Mouse (Mus musculus) heart, embryonic 10.5 days (tissue): Measurements from ENCODE around the gene Cfap73. TPM values are rescaled to one million over a fixed set of nuclear protein-coding genes. Genes with fewer than 3 reads are reported as not detected.
A peak's percentile ranks its signal among the peaks of the same experiment; 100 is the strongest.

ENCODE experiments used
- DNase-seq: peaks from one replicate; pipeline ENCODE4 v3.0.0-alpha.2; 2017; ENCODE audit warnings: low spot score
- H3K27ac ChIP-seq: fragments of 300-500 bp; sonication (generic); 2 replicates; pipeline ENCODE4 v1.5.1; 2016; ENCODE audit warnings: mild to moderate bottlenecking
- H3K27me3 ChIP-seq: fragments of 300-500 bp; sonication (generic); 2 replicates; pipeline ENCODE4 v1.6.1; 2016; ENCODE audit warnings: mild to moderate bottlenecking; ENCODE audit not compliant: poor library complexity, insufficient read depth, severe bottlenecking
- H3K36me3 ChIP-seq: fragments of 300-500 bp; sonication (generic); 2 replicates; pipeline ENCODE4 v1.6.1; 2016; ENCODE audit warnings: mild to moderate bottlenecking, moderate library complexity
- H3K4me1 ChIP-seq: fragments of 300-500 bp; sonication (generic); 2 replicates; pipeline ENCODE4 v1.6.1; 2016; ENCODE audit warnings: mild to moderate bottlenecking
- H3K4me3 ChIP-seq: fragments of 300-500 bp; sonication (generic); 2 replicates; pipeline ENCODE4 v1.5.1; 2016; ENCODE audit warnings: mild to moderate bottlenecking, moderate library complexity
- H3K9me3 ChIP-seq: fragments of 300-500 bp; sonication (generic); 2 replicates; pipeline ENCODE4 v1.6.1; 2016; ENCODE audit warnings: mild to moderate bottlenecking, moderate library complexity
- WGBS: fragments of 180-500 bp; shearing (Covaris S2); methylation state at CpG from one replicate; pipeline ENCODE4 v1.1.7; 2016; 5-methylcytosine and 5-hydroxymethylcytosine counted together
- polyA plus RNA-seq: library from polyadenylated mRNA; unstranded; fragments of >200 nt; fragmentation: Nextera tagmentation; extraction: Ambion mirVana; gene quantifications from 2 replicates; pipeline ENCODE4 v1.2.1, GENCODE M21; 2016

Gene Cfap73
- polyA plus RNA-seq: 0.39 TPM in 1 of 2 replicates, not detected in the other

GRCm38 (mm10) chr5:120634131-120634530, at the start of gene Cfap73:
Gene Cfap73, minus strand, starts transcription at chr5:120634235.
- peaks cover 23% of the 10 kb centered on the region for H3K4me1 ChIP-seq
- no peaks in the 10 kb centered on the region for H3K9me3 ChIP-seq
- H3K4me3 ChIP-seq: no peak within 1 kb of the TSS
- DNase-seq: no peak
- 43% methylated on average over 9 of the region's 9 CpGs for WGBS
- H3K27ac ChIP-seq: no peak within 1 kb of the TSS
- peaks cover 36% of the 10 kb centered on the region for H3K27me3 ChIP-seq
- H3K36me3 ChIP-seq: no peaks in the 10 kb centered on the region

GRCm38 (mm10) chr5:120682982-120683771, 49.1 kb upstream of the Cfap73 start:
- Histone ChIP-seq H3K9me3 (no peaks in the 10 kb centered on the region), H3K36me3 (no peaks in the 10 kb centered on the region), H3K4me1 (peaks cover 30% of the 10 kb centered on the region), H3K4me3 (no peak overlapping the region; the same call in 1 of the 2 replicates), H3K27ac (no peak overlapping the region), H3K27me3 (peaks cover 74% of the 10 kb centered on the region)
- DNase-seq: no peak
- WGBS: 13% methylated on average over 24 of the region's 24 CpGs

- H3K4me3 ChIP-seq: no peak overlapping the region
These were observed 46.9 kb upstream of the Cfap73 start for GRCm38 (mm10) chr5:120680918-120681317.

GRCm38 (mm10) chr5:120679676-120680555, 45.9 kb upstream of the Cfap73 start:
- Histone ChIP-seq H3K27me3 (peaks cover 67% of the 10 kb centered on the region), H3K4me1 (peaks cover 30% of the 10 kb centered on the region), H3K9me3 (no peaks in the 10 kb centered on the region), H3K36me3 (no peaks in the 10 kb centered on the region), H3K27ac (peak overlapping the region; percentile 74), H3K4me3 (peak overlapping the region; percentile 62)
- 3% methylated on average over 24 of the region's 24 CpGs for WGBS
- peak; percentile 95 for DNase-seq

More at GRCm38 (mm10) chr5:120680918-120681317, 46.9 kb upstream of the Cfap73 start:
- H3K4me1 ChIP-seq: peaks cover 30% of the 10 kb centered on the region
- WGBS: 73% methylated on average over 18 of the region's 18 CpGs
- no peak overlapping the region for H3K27ac ChIP-seq
- no peaks in the 10 kb centered on the region for H3K9me3 ChIP-seq
- peaks cover 70% of the 10 kb centered on the region for H3K27me3 ChIP-seq
- H3K36me3 ChIP-seq: no peaks in the 10 kb centered on the region
- no peak for DNase-seq

- DNase-seq: no peak
- Histone ChIP-seq H3K27ac (no peak overlapping the region), H3K4me3 (no peak overlapping the region), H3K9me3 (no peaks in the 10 kb centered on the region), H3K36me3 (no peaks in the 10 kb centered on the region), H3K27me3 (peaks cover 52% of the 10 kb centered on the region), H3K4me1 (peaks cover 29% of the 10 kb centered on the region)
- 16% methylated on average over 2 of the region's 2 CpGs for WGBS
These were observed 43.5 kb upstream of the Cfap73 start for GRCm38 (mm10) chr5:120677516-120677915.

- Histone ChIP-seq H3K4me3 (no peak overlapping the region), H3K9me3 (no peaks in the 10 kb centered on the region), H3K36me3 (no peaks in the 10 kb centered on the region), H3K4me1 (peaks cover 11% of the 10 kb centered on the region; the same call in 1 of the 2 replicates), H3K27me3 (peaks cover 32% of the 10 kb centered on the region; the same call in 1 of the 2 replicates), H3K27ac (no peak overlapping the region)
- no peak for DNase-seq
- 43% methylated on average over 21 of the region's 21 CpGs for WGBS
These were observed 40.5 kb upstream of the Cfap73 start for GRCm38 (mm10) chr5:120674229-120675145.

GRCm38 (mm10) chr5:120673626-120674025, 39.6 kb upstream of the Cfap73 start:
- Histone ChIP-seq H3K27ac (no peak overlapping the region), H3K9me3 (no peaks in the 10 kb centered on the region), H3K27me3 (peaks cover 26% of the 10 kb centered on the region; the same call in 1 of the 2 replicates), H3K4me3 (no peak overlapping the region), H3K36me3 (no peaks in the 10 kb centered on the region), H3K4me1 (0 out of 2 replicates have a peak, but pooled peaks cover 8% of the 10 kb centered on the region)
- peak; percentile 82 for DNase-seq
- WGBS: 3% methylated on average over 12 of the region's 12 CpGs

GRCm38 (mm10) chr5:120671865-120672264, 37.8 kb upstream of the Cfap73 start:
- H3K36me3 ChIP-seq: no peaks in the 10 kb centered on the region
- no peak overlapping the region for H3K27ac ChIP-seq
- no peak for DNase-seq
- WGBS: 75% methylated on average over 3 of the region's 3 CpGs
- peaks cover 35% of the 10 kb centered on the region for H3K27me3 ChIP-seq
- H3K9me3 ChIP-seq: no peaks in the 10 kb centered on the region
- H3K4me1 ChIP-seq: 0 out of 2 replicates have a peak, but pooled peaks cover 8% of the 10 kb centered on the region
- no peak overlapping the region for H3K4me3 ChIP-seq

- Histone ChIP-seq H3K27ac (no peak overlapping the region), H3K27me3 (peaks cover 44% of the 10 kb centered on the region), H3K4me3 (no peak overlapping the region), H3K9me3 (no peaks in the 10 kb centered on the region), H3K36me3 (no peaks in the 10 kb centered on the region), H3K4me1 (peaks cover 13% of the 10 kb centered on the region)
- WGBS: 88% methylated on average over 7 of the region's 7 CpGs
- no peak for DNase-seq
These were observed 36.1 kb upstream of the Cfap73 start for GRCm38 (mm10) chr5:120670132-120670531.

GRCm38 (mm10) chr5:120668761-120669160, 34.7 kb upstream of the Cfap73 start:
- DNase-seq: no peak
- Histone ChIP-seq H3K4me1 (peaks cover 5% of the 10 kb centered on the region), H3K4me3 (no peak overlapping the region), H3K27me3 (peaks cover 45% of the 10 kb centered on the region), H3K36me3 (no peaks in the 10 kb centered on the region), H3K27ac (no peak overlapping the region), H3K9me3 (no peaks in the 10 kb centered on the region)
- WGBS: 72% methylated on average over 7 of the region's 7 CpGs

GRCm38 (mm10) chr5:120664888-120665287, 30.9 kb upstream of the Cfap73 start:
- peaks cover 5% of the 10 kb centered on the region for H3K4me1 ChIP-seq
- no peak for DNase-seq
- no peak overlapping the region for H3K4me3 ChIP-seq
- H3K9me3 ChIP-seq: no peaks in the 10 kb centered on the region
- 52% methylated on average over 2 of the region's 2 CpGs for WGBS
- H3K36me3 ChIP-seq: no peaks in the 10 kb centered on the region
- peaks cover 68% of the 10 kb centered on the region for H3K27me3 ChIP-seq
- H3K27ac ChIP-seq: no peak overlapping the region

GRCm38 (mm10) chr5:120660816-120661215, 26.8 kb upstream of the Cfap73 start:
- H3K4me3 ChIP-seq: no peak overlapping the region
- no peak overlapping the region for H3K27ac ChIP-seq
- WGBS: 66% methylated on average over 5 of the region's 5 CpGs
- no peaks in the 10 kb centered on the region; the same call in none of the 2 replicates for H3K4me1 ChIP-seq
- no peak for DNase-seq
- peaks cover 71% of the 10 kb centered on the region for H3K27me3 ChIP-seq
- H3K36me3 ChIP-seq: no peaks in the 10 kb centered on the region
- H3K9me3 ChIP-seq: no peaks in the 10 kb centered on the region
